Mouse (Mus musculus) hindbrain, embryonic 16.5 days (tissue): ENCODE measurements around the gene Kif22. TPM values are rescaled to one million over a fixed set of nuclear protein-coding genes. Genes with fewer than 3 reads are reported as not detected.

Experiments
- ATAC-seq: fragments of 200-750 bp; cut with Nextera tagmentation; 2 replicates; pipeline ENCODE4 v1.8.0; 2017; ENCODE audit warnings: moderate TSS enrichment, moderate library complexity
- H3K27ac ChIP-seq: fragments of 300-500 bp; sonication (generic); 2 replicates; pipeline ENCODE4 v1.5.1; 2014; ENCODE audit warnings: low read depth, mild to moderate bottlenecking, control low read depth, low read length, moderate library complexity
- H3K27me3 ChIP-seq: fragments of 300-500 bp; sonication (generic); replicated peaks from 2 replicates; pipeline ENCODE4 v1.6.1; 2014; ENCODE audit warnings: low read length; ENCODE audit not compliant: control insufficient read depth, insufficient read depth
- H3K36me3 ChIP-seq: fragments of 300-500 bp; sonication (generic); 2 replicates; pipeline ENCODE4 v1.6.1; 2014; ENCODE audit warnings: mild to moderate bottlenecking, low read length, moderate library complexity, mixed read lengths; ENCODE audit not compliant: control insufficient read depth, insufficient read depth
- H3K4me1 ChIP-seq: fragments of 300-500 bp; sonication (generic); 2 replicates; pipeline ENCODE4 v1.6.1; 2014; ENCODE audit warnings: low read depth, low read length; ENCODE audit not compliant: control insufficient read depth, insufficient read depth
- H3K4me2 ChIP-seq: fragments of 300-500 bp; sonication (generic); 2 replicates; pipeline ENCODE4 v1.6.1; 2014; ENCODE audit warnings: mild to moderate bottlenecking, low read length, control low read depth, moderate library complexity
- H3K4me3 ChIP-seq: fragments of 300-500 bp; sonication (generic); 2 replicates; pipeline ENCODE4 v1.5.1; 2014; ENCODE audit warnings: mild to moderate bottlenecking, low read length, control low read depth, moderate library complexity
- H3K9ac ChIP-seq: fragments of 300-500 bp; sonication (generic); 2 replicates; pipeline ENCODE4 v1.6.1; 2014; ENCODE audit warnings: low read depth, mild to moderate bottlenecking, control low read depth, low read length, moderate library complexity
- H3K9me3 ChIP-seq: fragments of 300-500 bp; sonication (generic); 2 replicates; pipeline ENCODE4 v1.6.1; 2014; ENCODE audit warnings: mild to moderate bottlenecking, low read length, moderate library complexity; ENCODE audit not compliant: control insufficient read depth
- WGBS: fragments of 180-500 bp; shearing (Covaris S2); extraction: QIAGEN DNeasy Blood & Tissue Kit; methylation state at CpG from one replicate; pipeline ENCODE4 v1.1.7; 2014; 5-methylcytosine and 5-hydroxymethylcytosine counted together
- polyA plus RNA-seq: library from polyadenylated mRNA; unstranded; fragments of >200 nt; fragmentation: Nextera tagmentation; extraction: Ambion mirVana; gene quantifications from 2 replicates; pipeline ENCODE4 v1.2.1, GENCODE M21; 2015

The Kif22 gene
- polyA plus RNA-seq, 1 experiment from 2014 or later, result 22.2 TPM

- Histone ChIP-seq H3K4me2 (no peak overlapping the region), H3K4me1 (peaks cover 5% of the 10 kb centered on the region), H3K27ac (no peak overlapping the region), H3K9me3 (no peaks in the 10 kb centered on the region), H3K4me3 (no peak overlapping the region), H3K27me3 (no peaks in the 10 kb centered on the region), H3K36me3 (no peaks in the 10 kb centered on the region), H3K9ac (no peak overlapping the region)
- 90% methylated on average over 2 of the region's 2 CpGs for WGBS
- ATAC-seq, result no peak
Observed at GRCm38 (mm10) chr7:127084794-127085193, 42.5 kb upstream of the Kif22 start.

GRCm38 (mm10) chr7:127083689-127084088 lies 41.4 kb upstream of the Kif22 start:
- no peaks in the 10 kb centered on the region for H3K9me3 ChIP-seq
- no peak for ATAC-seq

GRCm38 (mm10) chr7:127082995-127083394 lies 40.7 kb upstream of the Kif22 start:
- H3K36me3 ChIP-seq, result no peaks in the 10 kb centered on the region
- no peaks in the 10 kb centered on the region for H3K27me3 ChIP-seq
- no peaks in the 10 kb centered on the region for H3K4me1 ChIP-seq
- H3K9ac ChIP-seq, result no peak overlapping the region
- WGBS, result 70% methylated on average over 2 of the region's 2 CpGs
- H3K27ac ChIP-seq, result no peak overlapping the region
- no peak overlapping the region for H3K4me3 ChIP-seq
- H3K4me2 ChIP-seq, result no peak overlapping the region
- H3K9me3 ChIP-seq, result no peaks in the 10 kb centered on the region
- no peak for ATAC-seq

More at GRCm38 (mm10) chr7:127083689-127084088, 41.4 kb upstream of the Kif22 start:
- no peaks in the 10 kb centered on the region for H3K4me1 ChIP-seq
- 85% methylated on average over 4 of the region's 4 CpGs for WGBS
- H3K9ac ChIP-seq, result no peak overlapping the region
- no peaks in the 10 kb centered on the region for H3K36me3 ChIP-seq
- H3K4me3 ChIP-seq, result no peak overlapping the region
- no peaks in the 10 kb centered on the region for H3K27me3 ChIP-seq
- H3K27ac ChIP-seq, result no peak overlapping the region
- H3K4me2 ChIP-seq, result no peak overlapping the region

DNA sequence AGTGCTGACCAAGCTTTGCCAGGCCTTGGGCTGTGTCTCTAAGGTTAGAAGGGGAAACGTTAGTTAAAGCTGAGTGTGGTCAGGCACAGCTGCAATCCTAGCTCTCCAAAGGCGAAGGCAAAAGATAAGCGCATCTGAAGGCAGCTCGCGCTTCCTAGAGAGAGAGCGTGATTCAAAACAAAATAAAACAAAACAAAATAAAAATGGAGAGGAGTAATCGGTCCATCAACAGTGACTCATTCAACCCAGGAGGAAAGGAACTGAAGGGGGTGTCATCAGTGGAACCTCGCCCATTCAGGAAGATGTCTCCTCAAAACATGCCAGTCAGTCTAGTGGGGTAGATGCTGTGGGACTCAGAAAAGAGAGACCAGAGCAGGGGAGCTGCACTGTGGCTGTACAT lies 40.0 kb upstream of the Kif22 start:
- 85% methylated on average over 8 of the region's 8 CpGs for WGBS
- Histone ChIP-seq H3K4me3 (no peak overlapping the region), H3K4me1 (no peaks in the 10 kb centered on the region), H3K27ac (no peak overlapping the region), H3K4me2 (no peak overlapping the region), H3K9me3 (no peaks in the 10 kb centered on the region), H3K36me3 (no peaks in the 10 kb centered on the region), H3K9ac (no peak overlapping the region), H3K27me3 (no peaks in the 10 kb centered on the region)
- ATAC-seq, result no peak

DNA sequence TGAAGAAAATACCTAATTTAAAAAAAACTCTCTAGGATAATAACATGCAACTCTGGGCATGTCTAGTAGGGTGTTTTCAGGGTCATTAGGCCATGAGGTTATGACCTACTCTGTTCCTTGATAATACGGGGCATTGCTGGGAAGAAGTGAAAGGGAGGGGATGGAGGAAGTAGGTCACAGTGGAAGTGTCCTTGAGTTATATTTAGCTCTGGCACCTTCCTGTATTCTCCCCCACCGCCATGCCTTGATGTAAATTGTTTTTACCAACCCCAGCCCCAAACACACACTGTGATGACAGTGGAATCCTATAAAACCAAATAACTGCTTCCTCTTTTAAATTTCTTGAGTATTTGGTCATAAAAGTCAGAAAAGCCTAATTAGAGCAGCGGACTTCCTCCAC lies 37.8 kb upstream of the Kif22 start:
- no peak overlapping the region for H3K4me3 ChIP-seq
- no peaks in the 10 kb centered on the region for H3K27me3 ChIP-seq
- no peak overlapping the region for H3K4me2 ChIP-seq
- no peak for ATAC-seq
- no peaks in the 10 kb centered on the region for H3K36me3 ChIP-seq
- H3K27ac ChIP-seq, result no peak overlapping the region
- H3K9me3 ChIP-seq, result no peaks in the 10 kb centered on the region
- WGBS, result 63% methylated on average over 3 of the region's 3 CpGs
- no peaks in the 10 kb centered on the region for H3K4me1 ChIP-seq
- no peak overlapping the region for H3K9ac ChIP-seq

- H3K9ac ChIP-seq, result no peak overlapping the region
- no peaks in the 10 kb centered on the region for H3K4me1 ChIP-seq
- no peaks in the 10 kb centered on the region for H3K9me3 ChIP-seq
- H3K4me2 ChIP-seq, result no peak overlapping the region
- ATAC-seq, result no peak
- H3K27ac ChIP-seq, result no peak overlapping the region
- no peaks in the 10 kb centered on the region for H3K27me3 ChIP-seq
- H3K36me3 ChIP-seq, result no peaks in the 10 kb centered on the region
- 84% methylated on average over 3 of the region's 3 CpGs for WGBS
- H3K4me3 ChIP-seq, result no peak overlapping the region
Observed at GRCm38 (mm10) chr7:127077692-127078091, 35.4 kb upstream of the Kif22 start.

DNA sequence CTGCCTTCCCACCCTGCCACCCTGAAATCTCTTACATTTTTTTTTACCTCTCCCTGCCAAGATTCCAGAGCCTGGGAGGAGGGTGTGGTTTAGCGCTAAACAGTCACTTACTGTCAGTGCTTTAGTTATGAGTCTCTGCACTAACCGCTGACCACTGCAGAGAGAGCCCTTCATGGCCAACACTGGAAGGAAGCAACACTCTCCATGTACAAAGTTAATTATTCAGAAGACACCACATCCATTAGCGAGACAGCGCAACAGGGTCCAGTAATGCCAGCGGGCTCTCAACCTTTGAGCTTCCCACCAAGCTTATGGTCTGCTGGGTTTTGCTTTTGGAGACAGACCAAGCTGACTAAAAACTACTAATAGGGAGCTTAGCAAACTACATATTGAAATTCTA lies 33.9 kb upstream of the Kif22 start:
- Histone ChIP-seq H3K4me1 (no peaks in the 10 kb centered on the region), H3K9ac (no peak overlapping the region), H3K27ac (no peak overlapping the region), H3K36me3 (no peaks in the 10 kb centered on the region), H3K4me3 (no peak overlapping the region), H3K4me2 (no peak overlapping the region), H3K27me3 (no peaks in the 10 kb centered on the region), H3K9me3 (no peaks in the 10 kb centered on the region)
- ATAC-seq, result no peak
- WGBS, result 93% methylated on average over 5 of the region's 5 CpGs

GRCm38 (mm10) chr7:127073221-127073620 lies 30.9 kb upstream of the Kif22 start:
- Histone ChIP-seq H3K27me3 (no peaks in the 10 kb centered on the region), H3K9ac (no peak overlapping the region), H3K4me2 (no peak overlapping the region), H3K36me3 (no peaks in the 10 kb centered on the region), H3K27ac (no peak overlapping the region), H3K4me1 (no peaks in the 10 kb centered on the region), H3K4me3 (no peak overlapping the region), H3K9me3 (no peaks in the 10 kb centered on the region)
- no peak for ATAC-seq
- WGBS, result 90% methylated on average over 4 of the region's 4 CpGs

- Histone ChIP-seq H3K27me3 (no peaks in the 10 kb centered on the region), H3K4me1 (no peaks in the 10 kb centered on the region), H3K27ac (no peak overlapping the region), H3K4me2 (no peak overlapping the region), H3K4me3 (no peak overlapping the region), H3K9ac (no peak overlapping the region), H3K9me3 (no peaks in the 10 kb centered on the region), H3K36me3 (no peaks in the 10 kb centered on the region)
- no peak for ATAC-seq
- 76% methylated on average over 4 of the region's 4 CpGs for WGBS
Observed at GRCm38 (mm10) chr7:127070871-127071413, 28.7 kb upstream of the Kif22 start.

- Histone ChIP-seq H3K4me1 (no peaks in the 10 kb centered on the region), H3K4me3 (no peak overlapping the region), H3K27me3 (no peaks in the 10 kb centered on the region), H3K9me3 (no peaks in the 10 kb centered on the region), H3K36me3 (no peaks in the 10 kb centered on the region), H3K9ac (no peak overlapping the region), H3K4me2 (no peak overlapping the region), H3K27ac (no peak overlapping the region)
- WGBS, result 84% methylated on average over 4 of the region's 4 CpGs
- no peak for ATAC-seq
Observed at GRCm38 (mm10) chr7:127066317-127066716, 24.0 kb upstream of the Kif22 start.
